Mouse (Mus musculus) ES-CJ7 (cell line): ENCODE measurements at regions not wholly inside any gene's neighbourhood (a gene's known extent, or its start where the extent isn't known, plus 50 kb on each side); places are given as distances from the start of the nearest gene placed in this dataset.

Source experiments
- DNase-seq: peaks from one replicate; pipeline ENCODE4 v3.0.0; 2011; ENCODE audit warnings: low read depth, low spot score

- peak; percentile 56 for DNase-seq
These were observed 59.3 kb upstream of the Zfp770 start for GRCm38 (mm10) chr2:114260397-114261071.

- DNase-seq = no peak
These were observed 58.3 kb upstream of the Zfp770 start for GRCm38 (mm10) chr2:114259539-114259938.
